Comparison of ENCODE assay signal across 8 mouse cellular contexts in genomic region chr7:102250631-102251214, GRCm38 (mm10). TPM values are rescaled to one million over a fixed set of nuclear protein-coding genes. Genes with fewer than 3 reads are reported as not detected.
DNase-seq lines count a peak whose midpoint lies in the region; ATAC-seq and TF ChIP-seq lines count a peak whose summit lies in the region.

No protein-coding gene starts in this region.

- H3K9me3 ChIP-seq in hindbrain, embryonic 16.5 days (ENCODE audit: control insufficient read depth, low read length), result no peaks in the 10 kb centered on the region

- H3K36me3 ChIP-seq in hindbrain, embryonic 16.5 days (ENCODE audit: control insufficient read depth, insufficient read depth, low read length), result no peaks in the 10 kb centered on the region

- peak; percentile 78 for ATAC-seq in hindbrain, embryonic 16.5 days

- H3K9ac ChIP-seq in hindbrain, embryonic 16.5 days (ENCODE audit: low read depth, low read length), result peak overlapping the region; percentile 85

- H3K27ac ChIP-seq in cortical plate, adult 2 months (ENCODE audit: insufficient read depth, low read length), result peak overlapping the region; percentile 92
- peak overlapping the region; percentile 94 for H3K27ac ChIP-seq in gastrocnemius, adult 2 months
- peak overlapping the region; percentile 87 for H3K27ac ChIP-seq in hindbrain, embryonic 16.5 days (ENCODE audit: low read depth, low read length)

- peak; percentile 45 for TF ChIP-seq CTCF in cortical plate, adult 2 months (IDR thresholded peaks at IDR 0.05; ENCODE audit: extremely low read depth, insufficient read depth, low read length)
- TF ChIP-seq CTCF in gastrocnemius, adult 2 months (IDR thresholded peaks at IDR 0.05), result peak; percentile 95

- H3K4me3 ChIP-seq in cortical plate, adult 2 months (ENCODE audit: insufficient read depth, low read length), result peak overlapping the region; percentile 82
- H3K4me3 ChIP-seq in gastrocnemius, adult 2 months, result peak overlapping the region; percentile 96
- peak overlapping the region; percentile 68 for H3K4me3 ChIP-seq in hindbrain, embryonic 16.5 days (ENCODE audit: low read length)

- intact Hi-C loops in gastrocnemius, adult 2 months (cut with DNase I), result loop anchor here (5.0 kb wide), 1 partner anchor 38 kb away; the partner anchor contains the start of genes Nup98 and Pgap2

- H3K27me3 ChIP-seq in hindbrain, embryonic 16.5 days (replicated peaks; ENCODE audit: control insufficient read depth, insufficient read depth, low read length), result no peaks in the 10 kb centered on the region

- WGBS in hindbrain, embryonic 16.5 days, result under 1% methylated on average over 32 of the region's 33 CpGs

- H3K4me1 ChIP-seq in cortical plate, adult 2 months (ENCODE audit: control insufficient read depth, insufficient read depth, low read length), result peaks cover 1% of the 10 kb centered on the region; the same call in 1 of the 2 replicates
- H3K4me1 ChIP-seq in hindbrain, embryonic 16.5 days (ENCODE audit: control insufficient read depth, insufficient read depth, low read depth, low read length), result peaks cover 14% of the 10 kb centered on the region

- DNase-seq in adrenal gland, adult 2 months, result peak; percentile 96
- peak; percentile 96 for DNase-seq in gastrocnemius, adult 2 months
- DNase-seq in left cerebral cortex, adult 11 months (ENCODE audit: low spot score), result peak; percentile 81
- DNase-seq in lung, postnatal 25 days (ENCODE audit: low spot score), result peak; percentile 95
- peak; percentile 87 to 92 for DNase-seq in right cerebral cortex, adult 2 months (ENCODE audit: low spot score in 2 of 2)
- peak; percentile 89 for DNase-seq in urinary bladder, postnatal 25 days (ENCODE audit: low spot score)

- peak overlapping the region; percentile 92 for H3K4me2 ChIP-seq in hindbrain, embryonic 16.5 days (ENCODE audit: low read length)

- TF ChIP-seq POLR2A in cortical plate, adult 2 months (IDR thresholded peaks at IDR 0.05; ENCODE audit: extremely low read depth, insufficient read depth, low read length), result no peak

RNA-seq across cellular contexts. Expression of gene Rhog, which starts 5.1 kb away (rescaled TPM):
- total RNA-seq in adrenal gland, adult 2 months (2021), result 10 to 100 TPM; 48.0 to 62.7 TPM
- polyA plus RNA-seq in adrenal gland, adult 2 months (2012; rRNA removed), result 60.0 and 69.0 TPM in 2 replicates
- polyA plus RNA-seq in cortical plate, adult 2 months (2012; rRNA removed), result 50.9 and 55.1 TPM in 2 replicates
- total RNA-seq in gastrocnemius, adult 2 months (2021), result 10 to 100 TPM; 14.7 to 17.0 TPM
- 19.5 and 20.9 TPM in 2 replicates for polyA plus RNA-seq in hindbrain, embryonic 16.5 days (2015; fragmentation: Nextera tagmentation; extraction: Ambion mirVana)

RNA-seq across cellular contexts. Expression of gene Stim1, which starts 16.9 kb away (rescaled TPM):
- 10 to 100 TPM; 68.2 to 74.8 TPM for total RNA-seq in adrenal gland, adult 2 months (2021)
- 68.4 and 77.7 TPM in 2 replicates for polyA plus RNA-seq in adrenal gland, adult 2 months (2012; rRNA removed)
- polyA plus RNA-seq in cortical plate, adult 2 months (2012; rRNA removed), result 75.4 and 75.7 TPM in 2 replicates
- total RNA-seq in gastrocnemius, adult 2 months (2021), result 100 to 1,000 TPM; 156 to 196 TPM
- polyA plus RNA-seq in hindbrain, embryonic 16.5 days (2015; fragmentation: Nextera tagmentation; extraction: Ambion mirVana), result 15.1 and 17.4 TPM in 2 replicates

RNA-seq across cellular contexts. Expression of gene Pgap2, which starts 40.7 kb away (rescaled TPM):
- 10 to 100 TPM; 62.6 to 96.0 TPM for total RNA-seq in adrenal gland, adult 2 months (2021)
- 320 and 360 TPM in 2 replicates for polyA plus RNA-seq in adrenal gland, adult 2 months (2012; rRNA removed)
- 29.1 and 29.9 TPM in 2 replicates for polyA plus RNA-seq in cortical plate, adult 2 months (2012; rRNA removed)
- total RNA-seq in gastrocnemius, adult 2 months (2021), result 10 to 100 TPM; 27.2 to 29.4 TPM
- polyA plus RNA-seq in hindbrain, embryonic 16.5 days (2015; fragmentation: Nextera tagmentation; extraction: Ambion mirVana), result 63.5 and 67.0 TPM in 2 replicates

RNA-seq across cellular contexts. Expression of gene Nup98, which starts 40.7 kb away (rescaled TPM):
- total RNA-seq in adrenal gland, adult 2 months (2021), result 10 to 100 TPM; 47.8 to 84.4 TPM
- 10.1 and 13.5 TPM in 2 replicates for polyA plus RNA-seq in adrenal gland, adult 2 months (2012; rRNA removed)
- 16.2 and 17.1 TPM in 2 replicates for polyA plus RNA-seq in cortical plate, adult 2 months (2012; rRNA removed)
- total RNA-seq in gastrocnemius, adult 2 months (2021), result 10 to 100 TPM; 27.0 to 28.0 TPM
- polyA plus RNA-seq in hindbrain, embryonic 16.5 days (2015; fragmentation: Nextera tagmentation; extraction: Ambion mirVana), result 15.1 and 19.4 TPM in 2 replicates

Comparison
In these comparisons a context has a peak if more than half of its experiments do, and no peak if none do; other contexts are left out.
1. Peak in every context shown above with its lines: DNase-seq, ATAC-seq, H3K4me3 ChIP-seq and H3K27ac ChIP-seq.